Mouse (Mus musculus): Measurements from ENCODE around the gene Twf2. TPM values are rescaled to one million over a fixed set of nuclear protein-coding genes. Genes with fewer than 3 reads are reported as not detected.

The Twf2 gene
- polyA plus RNA-seq, 1 experiment: 66.8 TPM

DNA sequence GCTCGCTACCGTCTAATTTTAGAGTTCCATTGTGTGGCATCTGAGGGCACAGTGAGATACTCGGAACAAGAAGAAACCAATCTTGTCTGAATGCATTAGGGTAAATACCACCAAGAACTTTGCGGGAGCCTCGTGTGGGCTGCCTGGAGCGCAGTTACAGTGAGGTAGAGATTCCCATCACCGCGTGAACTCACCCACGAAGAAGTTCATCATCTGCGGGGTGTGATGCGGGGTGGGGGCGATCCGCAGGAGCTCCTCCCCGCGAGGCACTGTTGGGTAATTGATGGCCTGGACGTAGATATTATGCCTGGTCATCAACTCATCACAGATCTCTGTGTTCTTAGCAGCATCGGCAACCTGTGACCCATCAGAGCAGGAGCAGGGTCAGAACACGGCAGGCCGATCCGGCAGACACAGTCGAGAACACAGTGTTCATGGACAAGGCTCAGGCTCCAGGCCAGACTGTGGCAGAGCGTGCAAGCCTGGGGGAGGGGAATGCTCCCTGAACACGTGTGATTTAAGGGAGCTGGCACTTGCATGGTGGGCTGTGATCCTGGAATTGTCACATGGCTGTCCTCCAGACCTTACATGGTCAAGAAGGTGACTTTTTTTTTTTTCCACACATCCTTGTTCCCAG, 32.4 kb downstream of the Twf2 start:
- peak in 1 of 2 experiments; percentile 35 for DNase-seq (ENCODE audit: extremely low spot score in 1 of 2, low spot score in 1 of 2)

- DNase-seq (ENCODE audit: extremely low spot score in 1 of 2, low spot score in 1 of 2): no peak
These were observed 33.4 kb downstream of the Twf2 start for GRCm38 (mm10) chr9:106236156-106236817.

DNA sequence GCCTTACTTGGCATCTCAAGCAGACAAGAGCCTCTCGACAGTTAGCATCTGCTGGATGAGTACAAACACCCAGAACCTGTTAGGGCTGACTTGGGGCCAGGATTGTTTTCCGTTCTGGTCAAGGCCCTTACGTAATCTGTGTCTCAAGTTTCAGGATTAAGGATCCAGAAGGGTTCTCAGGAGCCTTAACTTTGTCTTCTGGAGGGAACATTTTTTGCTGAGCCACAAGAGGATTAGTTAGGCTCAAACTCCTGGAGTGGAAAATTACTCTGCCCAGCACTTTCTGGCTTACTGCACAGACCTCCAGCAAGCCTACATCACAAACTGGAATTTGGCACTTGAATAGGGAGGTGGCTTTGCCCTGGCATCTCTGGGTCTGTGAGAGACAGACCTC, 33.9 kb downstream of the Twf2 start:
- DNase-seq (ENCODE audit: extremely low spot score in 1 of 2, low spot score in 1 of 2): no peak

- no peak for DNase-seq (ENCODE audit: extremely low spot score in 1 of 2, low spot score in 1 of 2)
These were observed 34.5 kb downstream of the Twf2 start for GRCm38 (mm10) chr9:106237401-106237800.

DNA sequence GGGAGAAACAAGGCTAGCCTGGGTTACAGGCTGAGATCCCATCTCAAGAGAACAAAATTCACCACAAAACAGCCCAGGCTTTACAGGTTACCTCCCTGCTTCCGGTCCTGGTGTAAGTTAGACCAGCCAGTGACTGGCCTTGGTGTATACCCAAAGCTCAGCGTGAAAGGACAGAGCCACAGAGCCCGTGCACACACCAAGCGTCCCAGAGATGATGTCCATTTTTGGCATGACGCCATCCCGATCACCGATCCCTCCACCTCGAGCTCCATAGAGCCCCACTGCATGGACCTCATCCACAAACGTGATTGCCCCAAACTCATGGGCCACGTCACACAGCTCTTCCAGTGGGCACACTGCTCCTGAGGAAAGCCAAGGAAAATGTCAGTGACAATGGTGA, 35.0 kb downstream of the Twf2 start:
- no peak for DNase-seq (ENCODE audit: extremely low spot score in 1 of 2, low spot score in 1 of 2)

DNA sequence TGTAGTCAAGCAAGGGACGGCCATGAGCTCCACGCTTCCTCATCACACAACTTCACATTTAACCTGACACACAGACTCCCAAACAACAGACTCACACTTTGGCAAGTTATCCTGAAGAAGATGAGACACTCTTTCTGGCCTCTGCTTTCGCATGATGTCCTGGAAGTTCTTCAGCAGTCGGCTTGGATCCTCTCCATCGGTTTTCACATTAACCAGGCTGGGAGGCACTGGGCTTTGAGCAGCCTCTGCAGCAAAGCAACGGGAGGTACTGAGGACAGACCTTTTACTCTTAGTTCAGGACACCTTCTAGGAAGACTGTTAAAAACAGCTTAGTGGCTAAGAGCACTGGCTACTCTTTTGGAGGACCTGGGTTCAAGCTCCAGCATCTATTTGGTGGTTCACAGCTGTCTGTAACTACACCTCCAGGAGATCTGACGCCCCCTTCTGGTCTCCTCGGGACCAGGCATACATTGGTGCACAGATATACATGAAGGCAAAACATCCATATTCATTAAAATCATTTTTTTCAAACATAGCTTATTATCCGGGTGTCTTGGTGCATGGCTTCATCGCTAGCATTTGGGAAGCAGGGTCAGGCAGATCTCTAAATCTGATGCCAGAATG, 38.7 kb downstream of the Twf2 start:
- DNase-seq (ENCODE audit: extremely low spot score in 1 of 2, low spot score in 1 of 2): no peak

- DNase-seq (ENCODE audit: extremely low spot score in 1 of 2, low spot score in 1 of 2): no peak
These were observed 40.0 kb downstream of the Twf2 start for GRCm38 (mm10) chr9:106242813-106243488.

GRCm38 (mm10) chr9:106249550-106249949, 46.6 kb downstream of the Twf2 start:
- no peak for DNase-seq (ENCODE audit: extremely low spot score in 1 of 2, low spot score in 1 of 2)

DNA sequence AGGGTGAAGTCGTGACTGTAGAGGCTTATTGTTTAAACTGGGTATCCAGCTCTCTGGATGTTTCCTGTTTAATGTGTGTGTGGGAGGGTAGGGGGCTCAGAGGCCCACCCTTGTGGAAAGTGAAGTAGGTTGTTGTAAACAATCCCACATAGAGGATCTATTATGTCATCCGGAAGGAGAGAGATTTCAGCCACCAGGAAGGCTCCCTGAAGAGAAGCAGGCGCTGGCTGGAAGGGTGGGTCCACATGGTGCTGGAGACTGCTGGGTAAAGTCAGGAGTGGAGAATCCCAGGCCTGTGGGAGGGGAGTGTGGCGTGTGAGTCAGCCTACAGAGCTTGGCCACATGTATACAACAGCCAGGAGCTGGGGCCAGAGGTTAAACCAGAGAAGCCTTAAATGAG, 47.3 kb downstream of the Twf2 start:
- no peak for DNase-seq (ENCODE audit: extremely low spot score in 1 of 2, low spot score in 1 of 2)

- DNase-seq (ENCODE audit: extremely low spot score in 1 of 2, low spot score in 1 of 2): no peak
These were observed 48.2 kb downstream of the Twf2 start for GRCm38 (mm10) chr9:106251066-106251465.

GRCm38 (mm10) chr9:106254001-106254400, 51.1 kb downstream of the Twf2 start:
- DNase-seq (ENCODE audit: extremely low spot score in 1 of 2, low spot score in 1 of 2): no peak

GRCm38 (mm10) chr9:106258412-106258811, 55.5 kb downstream of the Twf2 start:
- DNase-seq (ENCODE audit: extremely low spot score in 1 of 2, low spot score in 1 of 2): no peak

DNA sequence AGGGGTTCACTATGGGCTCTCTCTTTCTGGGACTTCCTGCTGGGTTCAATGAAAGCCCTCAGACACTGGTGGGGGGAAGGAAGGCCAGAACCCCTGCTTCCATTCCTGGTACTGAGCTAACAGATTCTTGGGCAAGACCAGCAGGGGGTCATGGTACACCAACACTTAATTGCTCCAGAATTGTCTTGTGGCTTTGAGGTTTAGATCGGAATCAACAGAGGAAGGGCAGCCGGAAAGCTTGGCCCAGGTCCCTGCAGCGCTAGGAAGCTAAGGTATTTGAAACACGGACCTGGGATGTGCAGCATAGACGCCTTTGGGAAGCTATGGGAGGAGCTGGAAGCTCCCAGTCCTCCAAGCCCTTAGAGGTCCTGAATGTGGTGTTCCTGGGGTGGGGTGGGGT, 56.1 kb downstream of the Twf2 start:
- DNase-seq (ENCODE audit: extremely low spot score in 1 of 2, low spot score in 1 of 2): no peak

- DNase-seq (ENCODE audit: extremely low spot score in 1 of 2, low spot score in 1 of 2): no peak
These were observed 58.1 kb downstream of the Twf2 start for GRCm38 (mm10) chr9:106261058-106261457.

- no peak for DNase-seq (ENCODE audit: extremely low spot score in 1 of 2, low spot score in 1 of 2)
These were observed 58.6 kb downstream of the Twf2 start for GRCm38 (mm10) chr9:106261491-106261890.

GRCm38 (mm10) chr9:106262075-106262474, 59.2 kb downstream of the Twf2 start:
- DNase-seq (ENCODE audit: extremely low spot score in 1 of 2, low spot score in 1 of 2): no peak

- no peak for DNase-seq (ENCODE audit: extremely low spot score in 1 of 2, low spot score in 1 of 2)
These were observed 60.5 kb downstream of the Twf2 start for GRCm38 (mm10) chr9:106263381-106263924.
